Mouse (Mus musculus): ENCODE measurements around the gene Zbed5. TPM values are rescaled to one million over a fixed set of nuclear protein-coding genes. Genes with fewer than 3 reads are reported as not detected.
"Not testable (repeated sequence)": the region's sequence is repeated elsewhere in the genome, so short reads cannot be mapped to it uniquely, and the experiment has no call there.

Zbed5 gene
- polyA plus RNA-seq, 1 experiment from 2014 or later, result 0.62 TPM

GRCm38 (mm10) chr5:129940281-129940680 lies 44.8 kb downstream of the Zbed5 start:
- WGBS (ENCODE audit: insufficient replicate concordance), result 45% methylated on average over 2 of the region's 2 CpGs
- no peak for ATAC-seq (ENCODE audit: insufficient read depth)
- Histone ChIP-seq H3K4me3 (replicated peaks) (peak overlapping the region; percentile 61), H3K36me3 (replicated peaks) (peaks cover 7% of the 10 kb centered on the region), H3K9ac (no peak overlapping the region), H3K9me3 (replicated peaks) (no peaks in the 10 kb centered on the region), H3K4me1 (replicated peaks) (peaks cover 27% of the 10 kb centered on the region), H3K4me2 (peak overlapping the region; percentile 74), H3K27ac (replicated peaks) (peak overlapping the region; percentile 83), H3K27me3 (no peaks in the 10 kb centered on the region)

DNA sequence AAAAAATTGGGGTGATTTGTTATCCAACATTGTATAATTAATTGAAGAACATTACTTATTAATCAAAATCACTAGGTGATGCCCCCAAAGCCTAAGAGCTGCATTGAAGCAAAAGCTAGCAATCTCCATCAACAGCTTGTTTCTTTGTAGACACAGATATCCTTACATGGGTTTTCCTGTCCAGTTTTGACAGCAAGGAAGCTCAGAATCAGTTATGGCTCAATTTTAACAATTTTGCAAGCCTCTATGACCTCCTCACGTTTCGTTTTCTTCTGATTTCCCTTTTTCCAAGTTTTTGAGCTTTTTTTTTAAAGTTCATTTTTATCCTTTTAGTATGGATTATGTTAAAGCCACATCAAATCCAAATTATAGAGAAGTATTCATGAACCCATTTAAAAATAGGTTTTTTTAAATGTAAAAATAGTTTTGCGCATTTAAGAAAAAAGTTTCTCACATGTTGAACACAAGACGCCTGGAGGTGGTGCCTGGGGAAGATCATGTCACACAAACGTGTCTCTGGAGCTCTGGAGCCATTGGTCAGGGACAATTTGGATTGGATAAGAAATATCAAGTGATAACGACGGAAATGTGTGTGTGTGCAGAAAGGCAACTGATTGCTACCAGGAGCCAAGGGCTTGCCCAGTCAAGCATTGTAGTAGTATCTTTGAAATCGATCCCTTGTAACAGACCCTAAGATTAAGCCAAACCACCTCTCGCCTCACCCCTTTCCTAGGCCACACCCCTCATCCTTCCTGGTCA lies 45.4 kb downstream of the Zbed5 start:
- H3K36me3 ChIP-seq (replicated peaks), result peaks cover 11% of the 10 kb centered on the region
- H3K9ac ChIP-seq, result peak overlapping the region; percentile 41; the same call in 1 of the 2 replicates
- peaks cover 29% of the 10 kb centered on the region for H3K4me1 ChIP-seq (replicated peaks)
- ATAC-seq (ENCODE audit: insufficient read depth), result peak; percentile 8
- H3K9me3 ChIP-seq (replicated peaks), result no peaks in the 10 kb centered on the region
- H3K27me3 ChIP-seq, result no peaks in the 10 kb centered on the region
- H3K27ac ChIP-seq (replicated peaks), result peak overlapping the region; percentile 83
- H3K4me3 ChIP-seq (replicated peaks), result peak overlapping the region; percentile 61
- WGBS (ENCODE audit: insufficient replicate concordance), result 2% methylated on average over 9 of the region's 9 CpGs
- H3K4me2 ChIP-seq, result peak overlapping the region; percentile 74

DNA sequence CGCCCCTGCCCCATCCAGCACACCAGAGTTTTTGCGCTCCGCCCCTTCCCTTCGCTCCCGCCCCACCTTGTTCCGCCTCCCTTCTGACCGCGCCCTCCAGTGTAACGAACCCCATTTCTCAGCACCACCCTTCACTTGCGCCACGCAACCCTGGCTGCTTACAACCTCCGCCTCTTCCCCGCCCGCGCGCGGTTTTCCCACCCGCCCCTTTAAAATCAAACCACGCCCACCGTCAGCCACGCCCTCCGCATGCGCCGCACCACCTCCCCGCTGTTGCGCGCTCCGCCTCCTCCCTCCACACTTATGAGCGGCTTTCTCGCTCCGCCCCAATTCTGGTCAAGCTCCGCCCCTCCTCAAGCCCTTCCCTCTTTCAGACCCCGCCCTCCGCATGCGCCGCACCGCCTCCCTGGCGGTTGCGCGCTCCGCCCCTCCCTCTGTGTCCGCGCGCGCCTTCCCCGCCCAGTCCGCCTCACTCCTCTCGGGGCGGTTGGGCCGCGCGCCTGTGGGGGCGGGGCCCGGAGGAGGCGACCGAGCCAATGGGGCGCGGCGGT lies 46.0 kb downstream of the Zbed5 start, which contains the start of gene Vkorc1l1:
Gene Vkorc1l1 (plus strand): TSS at position 476 of the 551 bp plus-strand sequence.
- 2% methylated on average over 59 of the region's 59 CpGs for WGBS (ENCODE audit: insufficient replicate concordance)
- Histone ChIP-seq H3K4me1 (replicated peaks) (peaks cover 29% of the 10 kb centered on the region), H3K36me3 (replicated peaks) (peaks cover 11% of the 10 kb centered on the region), H3K9ac (peak within 1 kb of the TSS; percentile 97), H3K4me2 (peak within 1 kb of the TSS; percentile 76), H3K4me3 (replicated peaks) (peak within 1 kb of the TSS; percentile 93), H3K27ac (replicated peaks) (peak within 1 kb of the TSS; percentile 95), H3K27me3 (no peaks in the 10 kb centered on the region), H3K9me3 (replicated peaks) (no peaks in the 10 kb centered on the region)
- peak; percentile 92 for ATAC-seq (ENCODE audit: insufficient read depth)

GRCm38 (mm10) chr5:129942073-129942939 lies 46.8 kb downstream of the Zbed5 start:
- not testable (repeated sequence) for H3K27me3 ChIP-seq; H3K9me3 ChIP-seq (replicated peaks)
- peak; percentile 40 for ATAC-seq (ENCODE audit: insufficient read depth)
- Histone ChIP-seq H3K27ac (replicated peaks) (peak overlapping the region; percentile 95), H3K4me1 (replicated peaks) (peaks cover 36% of the 10 kb centered on the region), H3K9ac (peak overlapping the region; percentile 97), H3K4me2 (peak overlapping the region; percentile 76), H3K4me3 (replicated peaks) (peak overlapping the region; percentile 93), H3K36me3 (replicated peaks) (peaks cover 16% of the 10 kb centered on the region)
- under 1% methylated on average over 52 of the region's 82 CpGs for WGBS (ENCODE audit: insufficient replicate concordance)

DNA sequence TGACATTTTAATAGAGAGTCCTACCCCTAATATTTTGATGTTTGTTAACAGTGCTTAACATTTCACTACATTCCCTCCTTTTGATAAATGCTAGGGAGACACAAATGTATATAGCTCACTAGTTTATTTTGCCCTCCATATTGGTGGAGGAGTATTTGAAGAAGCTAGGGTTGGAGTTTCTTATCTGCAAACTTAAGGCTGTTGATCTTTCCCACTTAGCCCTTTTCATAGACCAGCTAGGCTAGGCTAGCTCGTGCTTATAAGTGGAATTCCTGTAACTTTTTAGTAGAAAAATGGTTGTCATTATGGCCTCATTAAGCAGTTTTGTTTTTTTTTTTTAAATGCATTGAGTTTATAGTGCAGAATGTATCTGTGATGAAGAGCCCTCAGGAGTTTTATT lies 47.9 kb downstream of the Zbed5 start:
- Histone ChIP-seq H3K4me2 (peak overlapping the region; percentile 76), H3K9ac (peak overlapping the region; percentile 50; the same call in 1 of the 2 replicates), H3K4me3 (replicated peaks) (peak overlapping the region; percentile 39), H3K27ac (replicated peaks) (peak overlapping the region; percentile 16; the same call in 1 of the 2 replicates), H3K27me3 (no peaks in the 10 kb centered on the region), H3K4me1 (replicated peaks) (peaks cover 46% of the 10 kb centered on the region), H3K9me3 (replicated peaks) (no peaks in the 10 kb centered on the region), H3K36me3 (replicated peaks) (peaks cover 16% of the 10 kb centered on the region)
- ATAC-seq (ENCODE audit: insufficient read depth), result no peak
- WGBS (ENCODE audit: insufficient replicate concordance), result 18% methylated on average over 1 of the region's 1 CpGs

DNA sequence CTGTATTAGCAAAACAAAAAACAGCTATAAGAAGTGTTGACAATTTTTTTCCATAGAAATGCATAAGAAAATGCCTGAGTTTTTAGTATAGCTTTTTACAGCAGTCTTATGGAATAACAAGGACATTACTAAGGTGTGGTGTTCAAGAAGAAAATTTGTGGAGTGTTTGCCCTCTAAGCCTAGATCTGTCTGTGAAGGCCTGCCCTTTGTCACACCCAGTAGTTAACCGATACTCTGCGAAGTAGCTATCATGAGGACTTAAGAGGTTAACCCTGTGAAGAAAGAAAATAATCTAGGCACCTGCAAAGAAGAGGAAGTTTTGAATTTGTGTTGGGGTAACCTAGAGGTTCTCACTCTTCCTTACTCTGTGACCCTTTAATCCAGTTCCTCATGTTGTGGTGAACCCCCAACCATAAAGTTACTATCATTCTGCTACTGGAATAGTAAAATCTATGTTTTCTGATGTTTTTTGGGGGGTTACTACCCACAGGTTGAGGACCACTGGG lies 52.1 kb downstream of the Zbed5 start:
- H3K27me3 ChIP-seq, result no peaks in the 10 kb centered on the region
- H3K4me2 ChIP-seq, result no peak overlapping the region
- no peaks in the 10 kb centered on the region for H3K9me3 ChIP-seq (replicated peaks)
- no peak for ATAC-seq (ENCODE audit: insufficient read depth)
- H3K27ac ChIP-seq (replicated peaks), result no peak overlapping the region; the same call in 1 of the 2 replicates
- H3K4me1 ChIP-seq (replicated peaks), result peaks cover 48% of the 10 kb centered on the region
- no peak overlapping the region for H3K9ac ChIP-seq
- no peak overlapping the region for H3K4me3 ChIP-seq (replicated peaks)
- WGBS (ENCODE audit: insufficient replicate concordance), result 48% methylated on average over 2 of the region's 2 CpGs
- peaks cover 16% of the 10 kb centered on the region for H3K36me3 ChIP-seq (replicated peaks)

- H3K27me3 ChIP-seq, result no peaks in the 10 kb centered on the region
- H3K4me1 ChIP-seq (replicated peaks), result peaks cover 68% of the 10 kb centered on the region
- WGBS (ENCODE audit: insufficient replicate concordance), result 38% methylated on average over 4 of the region's 4 CpGs
- H3K4me3 ChIP-seq (replicated peaks), result no peak overlapping the region
- H3K9ac ChIP-seq, result no peak overlapping the region
- peaks cover 2% of the 10 kb centered on the region for H3K36me3 ChIP-seq (replicated peaks)
- no peak for ATAC-seq (ENCODE audit: insufficient read depth)
- no peak overlapping the region for H3K4me2 ChIP-seq
- no peaks in the 10 kb centered on the region for H3K9me3 ChIP-seq (replicated peaks)
- no peak overlapping the region for H3K27ac ChIP-seq (replicated peaks)
Measured at GRCm38 (mm10) chr5:129952143-129952542, 56.6 kb downstream of the Zbed5 start.

Other genes with a start within 250 kb of the Zbed5 start
- gene Zfp11, start 225.6 kb upstream of the Zbed5 start, polyA plus RNA-seq (2015; fragmentation: Nextera tagmentation; extraction: Ambion mirVana), result 0.60 and 0.79 TPM in 2 replicates
- not detected in 2 replicates for gene Sept14, start 187.2 kb upstream of the Zbed5 start, polyA plus RNA-seq (2015; fragmentation: Nextera tagmentation; extraction: Ambion mirVana)
- gene Mrps17, start 180.2 kb upstream of the Zbed5 start, polyA plus RNA-seq (2015; fragmentation: Nextera tagmentation; extraction: Ambion mirVana), result 91.3 and 95.5 TPM in 2 replicates
- gene Nipsnap2, start 170.7 kb upstream of the Zbed5 start, polyA plus RNA-seq (2015; fragmentation: Nextera tagmentation; extraction: Ambion mirVana), result 20.2 and 23.1 TPM in 2 replicates
- gene Psph, start 108.3 kb upstream of the Zbed5 start, polyA plus RNA-seq (2015; fragmentation: Nextera tagmentation; extraction: Ambion mirVana), result 84.1 and 86.5 TPM in 2 replicates
- 17.6 and 18.5 TPM in 2 replicates for gene Sumf2, start 48.7 kb upstream of the Zbed5 start, polyA plus RNA-seq (2015; fragmentation: Nextera tagmentation; extraction: Ambion mirVana)
- gene Chchd2, start 8.3 kb upstream of the Zbed5 start, polyA plus RNA-seq (2015; fragmentation: Nextera tagmentation; extraction: Ambion mirVana), result 519 and 524 TPM in 2 replicates
- 0.10 and 0.20 TPM in 2 replicates for gene Phkg1, start 2.8 kb downstream of the Zbed5 start, polyA plus RNA-seq (2015; fragmentation: Nextera tagmentation; extraction: Ambion mirVana)
- 0.29 and 0.67 TPM in 2 replicates for gene Nupr1l, start 12.8 kb downstream of the Zbed5 start, polyA plus RNA-seq (2015; fragmentation: Nextera tagmentation; extraction: Ambion mirVana)
- gene Vkorc1l1, start 46.2 kb downstream of the Zbed5 start, polyA plus RNA-seq (2015; fragmentation: Nextera tagmentation; extraction: Ambion mirVana), result 18.4 and 21.7 TPM in 2 replicates
- 32.5 and 34.1 TPM in 2 replicates for gene Gusb, start 107.3 kb downstream of the Zbed5 start, polyA plus RNA-seq (2015; fragmentation: Nextera tagmentation; extraction: Ambion mirVana)
- gene Asl, start 133.5 kb downstream of the Zbed5 start, polyA plus RNA-seq (2015; fragmentation: Nextera tagmentation; extraction: Ambion mirVana), result 53.1 and 57.8 TPM in 2 replicates
- gene Crcp, start 133.6 kb downstream of the Zbed5 start, polyA plus RNA-seq (2015; fragmentation: Nextera tagmentation; extraction: Ambion mirVana), result 23.1 and 24.0 TPM in 2 replicates
- gene Tpst1, start 177.6 kb downstream of the Zbed5 start, polyA plus RNA-seq (2015; fragmentation: Nextera tagmentation; extraction: Ambion mirVana), result 22.6 and 23.0 TPM in 2 replicates
- gene Kctd7, start 249.1 kb downstream of the Zbed5 start, polyA plus RNA-seq (2015; fragmentation: Nextera tagmentation; extraction: Ambion mirVana), result 6.0 and 6.6 TPM in 2 replicates